Mouse (Mus musculus) adrenal gland (tissue): Measurements from ENCODE around the gene 9530068E07Rik.
"Not testable (repeated sequence)": the region's sequence is repeated elsewhere in the genome, so short reads cannot be mapped to it uniquely, and the experiment has no call there.

Experiments used
- intact Hi-C: fragments of 180-260 bp; cut with DNase I; formaldehyde crosslinking; loops from one replicate; pipeline ENCODE4 v1.15.1; 2025
- long read RNA-seq, 2 experiments: library from polyadenylated mRNA; unstranded; transcript quantifications; one replicate each; pipeline ENCODE4 v2.0.0; 2020; ENCODE audit warnings: borderline replicate concordance in 1 of 2; ENCODE audit not compliant: insufficient replicate concordance in 1 of 2

Gene 9530068E07Rik
- long read RNA-seq, experiment 1, transcript 9530068E07Rik-201 (3 exons, 2,467 nt) = major isoform, 145 of 164 reads
- long read RNA-seq, experiment 1, partial matches to known transcripts = 15 of 164 reads
- long read RNA-seq, experiment 1, other reads (novel, unspliced or antisense) = 2 of 164 reads
- long read RNA-seq, experiment 2, transcript 9530068E07Rik-201 (3 exons, 2,467 nt) = major isoform, 115 of 128 reads
- long read RNA-seq, experiment 2, transcript 9530068E07Rik-204 (2 exons, 1,373 nt) = minor isoform, 5 of 128 reads
- long read RNA-seq, experiment 2, partial matches to known transcripts = 1 of 128 reads
- long read RNA-seq, experiment 2, other reads (novel, unspliced or antisense) = 7 of 128 reads

GRCm38 (mm10) chr11:52395940-52396596, at the start of gene 9530068E07Rik:
Gene 9530068E07Rik, plus strand, starts transcription at chr11:52396428.
- intact Hi-C loops = no loop called here

- intact Hi-C loops = no loop called here
Measured at GRCm38 (mm10) chr11:52346635-52347005, 49.6 kb upstream of the 9530068E07Rik start.

- intact Hi-C loops = no loop called here
Measured at GRCm38 (mm10) chr11:52348156-52348555, 48.1 kb upstream of the 9530068E07Rik start.

GRCm38 (mm10) chr11:52348724-52349123, 47.5 kb upstream of the 9530068E07Rik start:
- intact Hi-C loops = no loop called here

- intact Hi-C loops = no loop called here
Measured at GRCm38 (mm10) chr11:52350924-52351323, 45.3 kb upstream of the 9530068E07Rik start.

- intact Hi-C loops = no loop called here
Measured at GRCm38 (mm10) chr11:52352271-52352670, 44.0 kb upstream of the 9530068E07Rik start.

GRCm38 (mm10) chr11:52354644-52355043, 41.6 kb upstream of the 9530068E07Rik start:
- intact Hi-C loops = no loop called here

GRCm38 (mm10) chr11:52355601-52356000, 40.6 kb upstream of the 9530068E07Rik start:
- intact Hi-C loops = no loop called here

GRCm38 (mm10) chr11:52357091-52357490, 39.1 kb upstream of the 9530068E07Rik start:
- intact Hi-C loops = not testable (repeated sequence)

GRCm38 (mm10) chr11:52358520-52358919, 37.7 kb upstream of the 9530068E07Rik start:
- intact Hi-C loops = no loop called here

- intact Hi-C loops = no loop called here
Measured at GRCm38 (mm10) chr11:52359686-52360470, 36.4 kb upstream of the 9530068E07Rik start.

- intact Hi-C loops = no loop called here
Measured at GRCm38 (mm10) chr11:52360471-52361277, 35.6 kb upstream of the 9530068E07Rik start, which contains the start of gene Vdac1. Gene Vdac1, plus strand, starts transcription at chr11:52360860.

- intact Hi-C loops = no loop called here
Measured at GRCm38 (mm10) chr11:52361287-52361921, 34.8 kb upstream of the 9530068E07Rik start.

- intact Hi-C loops = no loop called here
Measured at GRCm38 (mm10) chr11:52364376-52364775, 31.9 kb upstream of the 9530068E07Rik start.

GRCm38 (mm10) chr11:52365143-52365542, 31.1 kb upstream of the 9530068E07Rik start:
- intact Hi-C loops = no loop called here

GRCm38 (mm10) chr11:52366358-52366757, 29.9 kb upstream of the 9530068E07Rik start:
- intact Hi-C loops = no loop called here

- intact Hi-C loops = no loop called here
Measured at GRCm38 (mm10) chr11:52368176-52368985, 27.8 kb upstream of the 9530068E07Rik start.

- intact Hi-C loops = no loop called here
Measured at GRCm38 (mm10) chr11:52369252-52370134, 26.7 kb upstream of the 9530068E07Rik start.

GRCm38 (mm10) chr11:52370135-52370452, 26.1 kb upstream of the 9530068E07Rik start:
- intact Hi-C loops = no loop called here
